Mouse (Mus musculus): ENCODE results near the gene Tns4. TPM values are rescaled to one million over a fixed set of nuclear protein-coding genes. Genes with fewer than 3 reads are reported as not detected.
A peak's percentile ranks its signal among the peaks of the same experiment; 100 is the strongest.

Tns4 gene
- polyA plus RNA-seq, 1 experiment: 0.17 TPM

DNA sequence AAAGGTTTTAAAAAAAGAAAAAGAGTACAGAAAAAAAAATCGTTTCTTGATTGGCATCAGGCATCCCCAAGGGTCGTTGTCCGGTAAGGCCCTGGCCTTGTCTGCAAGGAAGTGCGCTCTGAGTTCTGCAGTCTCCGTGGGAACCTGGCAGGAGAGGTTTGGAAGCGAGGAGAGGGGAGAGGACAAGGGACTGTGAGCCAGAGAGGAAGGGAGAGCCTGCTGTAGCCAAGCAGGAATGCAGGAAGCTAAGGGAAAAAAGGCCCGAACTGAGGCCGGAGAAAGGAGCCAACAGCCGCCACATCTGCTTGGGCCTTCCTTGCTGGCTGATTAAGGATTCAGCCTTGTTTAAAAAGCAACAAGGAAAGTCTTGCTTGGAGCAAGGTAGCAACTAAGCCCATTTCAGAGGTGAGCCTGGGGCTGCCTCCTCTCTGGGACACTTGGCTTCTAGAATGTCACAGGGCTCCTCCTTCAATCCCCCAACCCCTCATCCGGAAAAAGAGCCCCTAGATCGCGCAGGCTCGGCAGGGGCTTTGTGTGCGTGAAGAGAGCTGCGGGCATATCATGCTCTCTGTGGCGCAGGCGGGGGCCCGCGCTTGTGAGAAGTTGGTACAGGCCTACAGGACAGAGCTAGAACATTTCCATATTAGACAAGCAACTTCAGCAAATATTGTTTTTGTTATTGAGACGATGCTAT, 31.6 kb upstream of the Tns4 start:
- no peak overlapping the region for H3K4me3 ChIP-seq (ENCODE audit: insufficient read depth, low read length)
- TF ChIP-seq POLR2A (IDR thresholded peaks at IDR 0.05; ENCODE audit: extremely low read depth, insufficient read depth, low read length): no peak
- H3K4me1 ChIP-seq (ENCODE audit: control insufficient read depth, insufficient read depth, low read length): no peaks in the 10 kb centered on the region; the same call in 1 of the 2 replicates
- 0 out of 2 replicates have a peak overlapping the region, but pooled peaks have one; percentile 2 for H3K27ac ChIP-seq (ENCODE audit: insufficient read depth, low read length)

DNA sequence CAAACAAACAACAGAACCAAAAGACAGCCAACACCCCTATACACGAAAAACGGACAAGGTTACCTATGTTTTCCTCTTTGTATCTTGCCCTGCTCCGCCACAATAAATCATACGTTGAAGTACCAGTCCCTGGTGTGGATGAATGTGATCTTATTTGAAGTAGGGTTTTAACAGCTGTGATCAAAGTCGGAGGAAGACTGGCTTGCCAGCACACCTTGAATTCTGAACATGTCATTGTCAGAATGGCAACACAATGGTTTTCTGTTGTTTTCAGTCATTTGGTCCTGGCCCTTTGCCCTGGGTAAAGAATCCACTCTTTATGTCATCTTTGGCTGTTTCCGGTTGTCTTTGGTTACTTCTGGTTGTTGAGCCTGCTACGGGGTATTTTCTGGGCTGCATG, 29.9 kb upstream of the Tns4 start:
- H3K27ac ChIP-seq (ENCODE audit: insufficient read depth, low read length): no peak overlapping the region
- no peak overlapping the region for H3K4me3 ChIP-seq (ENCODE audit: insufficient read depth, low read length)
- TF ChIP-seq POLR2A (IDR thresholded peaks at IDR 0.05; ENCODE audit: extremely low read depth, insufficient read depth, low read length) (no peak), CTCF (IDR thresholded peaks at IDR 0.05; ENCODE audit: extremely low read depth, insufficient read depth, low read length) (no peak)
- H3K4me1 ChIP-seq (ENCODE audit: control insufficient read depth, insufficient read depth, low read length): no peaks in the 10 kb centered on the region; the same call in 1 of the 2 replicates

GRCm38 (mm10) chr11:99118420-99118819, 29.3 kb upstream of the Tns4 start:
- no peak overlapping the region for H3K4me3 ChIP-seq (ENCODE audit: insufficient read depth, low read length)
- no peak overlapping the region for H3K27ac ChIP-seq (ENCODE audit: insufficient read depth, low read length)
- peaks cover 1% of the 10 kb centered on the region; the same call in 1 of the 2 replicates for H3K4me1 ChIP-seq (ENCODE audit: control insufficient read depth, insufficient read depth, low read length)
- TF ChIP-seq POLR2A (IDR thresholded peaks at IDR 0.05; ENCODE audit: extremely low read depth, insufficient read depth, low read length): no peak

DNA sequence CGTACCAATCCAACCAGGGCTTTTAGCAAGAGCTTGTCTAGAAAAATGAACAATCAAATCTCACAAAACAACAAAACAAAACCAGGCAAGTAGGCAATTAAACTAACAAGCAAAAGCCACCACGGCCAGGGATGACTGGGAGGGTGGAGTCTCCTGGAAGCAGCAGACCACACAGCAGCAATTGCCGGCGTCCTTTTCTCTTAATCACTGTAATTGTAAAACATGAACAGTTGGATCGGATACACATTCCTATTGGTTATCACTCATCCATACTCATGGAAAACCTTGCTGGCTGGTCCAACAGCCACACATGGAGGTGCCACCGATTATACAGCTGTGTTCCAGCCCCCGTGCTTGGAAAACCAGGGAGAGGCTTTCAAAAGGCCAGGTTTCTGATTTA, 28.8 kb upstream of the Tns4 start:
- Histone ChIP-seq H3K27ac (ENCODE audit: insufficient read depth, low read length) (no peak overlapping the region), H3K4me1 (ENCODE audit: control insufficient read depth, insufficient read depth, low read length) (peaks cover 1% of the 10 kb centered on the region; the same call in 1 of the 2 replicates), H3K4me3 (ENCODE audit: insufficient read depth, low read length) (no peak overlapping the region)
- TF ChIP-seq CTCF (IDR thresholded peaks at IDR 0.05; ENCODE audit: extremely low read depth, insufficient read depth, low read length) (no peak), POLR2A (IDR thresholded peaks at IDR 0.05; ENCODE audit: extremely low read depth, insufficient read depth, low read length) (no peak)

DNA sequence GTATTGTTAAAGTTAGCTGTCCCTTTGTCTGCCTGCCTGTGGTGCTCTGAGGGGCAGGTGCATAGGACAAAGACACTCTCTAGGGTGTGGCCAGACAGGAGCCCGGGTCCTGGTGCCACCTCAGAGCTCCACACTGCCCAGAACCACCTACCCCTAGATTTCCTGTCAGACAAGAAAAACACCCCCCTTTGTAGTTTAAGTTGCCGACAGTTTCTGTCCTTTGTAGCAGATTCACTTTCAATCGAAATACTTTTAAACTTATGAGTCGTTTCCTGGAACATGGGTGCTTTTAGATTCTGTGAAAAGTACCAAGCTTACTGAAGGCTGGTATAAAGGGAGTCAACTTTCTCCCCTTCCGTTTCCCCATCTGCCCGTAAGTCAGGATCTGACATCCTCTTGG, 26.8 kb upstream of the Tns4 start:
- no peak overlapping the region for H3K4me3 ChIP-seq (ENCODE audit: insufficient read depth, low read length)
- no peak overlapping the region for H3K27ac ChIP-seq (ENCODE audit: insufficient read depth, low read length)
- peaks cover 5% of the 10 kb centered on the region; the same call in 1 of the 2 replicates for H3K4me1 ChIP-seq (ENCODE audit: control insufficient read depth, insufficient read depth, low read length)
- TF ChIP-seq CTCF (IDR thresholded peaks at IDR 0.05; ENCODE audit: extremely low read depth, insufficient read depth, low read length) (no peak), POLR2A (IDR thresholded peaks at IDR 0.05; ENCODE audit: extremely low read depth, insufficient read depth, low read length) (no peak)

- Histone ChIP-seq H3K4me3 (ENCODE audit: insufficient read depth, low read length) (no peak overlapping the region), H3K27ac (ENCODE audit: insufficient read depth, low read length) (no peak overlapping the region), H3K4me1 (ENCODE audit: control insufficient read depth, insufficient read depth, low read length) (peaks cover 5% of the 10 kb centered on the region; the same call in 1 of the 2 replicates)
- no peak for TF ChIP-seq CTCF (IDR thresholded peaks at IDR 0.05; ENCODE audit: extremely low read depth, insufficient read depth, low read length)
- TF ChIP-seq POLR2A (IDR thresholded peaks at IDR 0.05; ENCODE audit: extremely low read depth, insufficient read depth, low read length): no peak
Observed at GRCm38 (mm10) chr11:99113111-99113510, 24.0 kb upstream of the Tns4 start.

DNA sequence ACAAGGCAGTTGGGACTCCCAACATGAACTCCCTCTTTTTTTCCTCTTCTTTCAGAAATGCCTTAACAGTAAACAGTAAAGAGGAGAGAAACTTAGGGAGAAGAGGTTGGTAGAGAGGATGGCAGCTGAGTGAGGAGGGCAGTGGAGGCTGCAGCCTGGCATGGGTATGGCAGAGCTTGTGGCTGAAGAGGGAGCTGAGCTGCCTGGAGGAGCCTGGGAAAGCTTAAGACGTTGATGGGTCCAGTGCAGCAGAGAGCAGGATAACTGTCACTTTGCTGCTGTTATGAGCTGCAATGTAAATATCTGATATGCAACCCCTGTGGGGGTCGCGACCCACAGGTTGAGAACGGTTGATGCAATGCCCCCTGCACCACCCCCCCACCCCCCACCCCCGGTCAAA, 23.6 kb upstream of the Tns4 start:
- TF ChIP-seq POLR2A (IDR thresholded peaks at IDR 0.05; ENCODE audit: extremely low read depth, insufficient read depth, low read length): no peak
- no peak for TF ChIP-seq CTCF (IDR thresholded peaks at IDR 0.05; ENCODE audit: extremely low read depth, insufficient read depth, low read length)

GRCm38 (mm10) chr11:99111631-99112030, 22.5 kb upstream of the Tns4 start:
- TF ChIP-seq CTCF (IDR thresholded peaks at IDR 0.05; ENCODE audit: extremely low read depth, insufficient read depth, low read length): no peak
- TF ChIP-seq POLR2A (IDR thresholded peaks at IDR 0.05; ENCODE audit: extremely low read depth, insufficient read depth, low read length): no peak
- no peak overlapping the region for H3K4me3 ChIP-seq (ENCODE audit: insufficient read depth, low read length)
- H3K27ac ChIP-seq (ENCODE audit: insufficient read depth, low read length): no peak overlapping the region
- peaks cover 5% of the 10 kb centered on the region; the same call in 1 of the 2 replicates for H3K4me1 ChIP-seq (ENCODE audit: control insufficient read depth, insufficient read depth, low read length)

More for the DNA sequence above, 23.6 kb upstream of the Tns4 start:
- H3K4me1 ChIP-seq (ENCODE audit: control insufficient read depth, insufficient read depth, low read length): peaks cover 5% of the 10 kb centered on the region; the same call in 1 of the 2 replicates
- H3K4me3 ChIP-seq (ENCODE audit: insufficient read depth, low read length): no peak overlapping the region
- no peak overlapping the region for H3K27ac ChIP-seq (ENCODE audit: insufficient read depth, low read length)

- Histone ChIP-seq H3K4me3 (ENCODE audit: insufficient read depth, low read length) (no peak overlapping the region), H3K27ac (ENCODE audit: insufficient read depth, low read length) (no peak overlapping the region), H3K4me1 (ENCODE audit: control insufficient read depth, insufficient read depth, low read length) (peaks cover 5% of the 10 kb centered on the region; the same call in 1 of the 2 replicates)
- no peak for TF ChIP-seq CTCF (IDR thresholded peaks at IDR 0.05; ENCODE audit: extremely low read depth, insufficient read depth, low read length)
- TF ChIP-seq POLR2A (IDR thresholded peaks at IDR 0.05; ENCODE audit: extremely low read depth, insufficient read depth, low read length): no peak
Observed at GRCm38 (mm10) chr11:99111155-99111554, 22.0 kb upstream of the Tns4 start.

- Histone ChIP-seq H3K27ac (ENCODE audit: insufficient read depth, low read length) (no peak overlapping the region), H3K4me3 (ENCODE audit: insufficient read depth, low read length) (no peak overlapping the region), H3K4me1 (ENCODE audit: control insufficient read depth, insufficient read depth, low read length) (peaks cover 5% of the 10 kb centered on the region; the same call in 1 of the 2 replicates)
- no peak for TF ChIP-seq POLR2A (IDR thresholded peaks at IDR 0.05; ENCODE audit: extremely low read depth, insufficient read depth, low read length)
- 0 out of 2 replicates have a peak, but pooled peaks have one; percentile 16 for TF ChIP-seq CTCF (IDR thresholded peaks at IDR 0.05; ENCODE audit: extremely low read depth, insufficient read depth, low read length)
Observed at GRCm38 (mm10) chr11:99110370-99111110, 21.4 kb upstream of the Tns4 start.
